Mouse (Mus musculus) C2C12 (cell line): ENCODE measurements around the gene Insl6. TPM values are rescaled to one million over a fixed set of nuclear protein-coding genes. Genes with fewer than 3 reads are reported as not detected.

ENCODE experiments used
- H3K27me3 ChIP-seq: one replicate; pipeline ENCODE4 v1.6.1; 2011; ENCODE audit not compliant: control insufficient read depth, insufficient read depth, insufficient read length
- H3K36me3 ChIP-seq: one replicate; pipeline ENCODE4 v1.6.1; 2011; ENCODE audit not compliant: control insufficient read depth, insufficient read depth
- H3K4me3 ChIP-seq: one replicate; pipeline ENCODE4 v1.5.1; 2011; ENCODE audit warnings: mild to moderate bottlenecking, control low read depth; ENCODE audit not compliant: poor library complexity, insufficient read depth, severe bottlenecking
- H3K79me2 ChIP-seq: one replicate; pipeline ENCODE4 v1.6.1; 2011; ENCODE audit not compliant: control insufficient read depth, insufficient read depth
- H3K79me3 ChIP-seq: one replicate; pipeline ENCODE4 v1.6.1; 2011; ENCODE audit warnings: low read depth, control low read depth
- H3ac ChIP-seq: one replicate; pipeline ENCODE3; 2011; ENCODE audit warnings: low read depth; ENCODE audit not compliant: control insufficient read depth, insufficient read length
- CEBPB ChIP-seq: IDR thresholded peaks from one replicate; pipeline ENCODE4 v1.6.1; 2011; ENCODE audit warnings: low read depth, mild to moderate bottlenecking, control low read depth, moderate library complexity
- CTCF ChIP-seq: IDR thresholded peaks from one replicate; pipeline ENCODE4 v1.5.1; 2011; ENCODE audit not compliant: control insufficient read depth, insufficient read depth, insufficient read length
- FOSL1 ChIP-seq: IDR thresholded peaks from one replicate; pipeline ENCODE4 v1.8.0; 2011; ENCODE audit warnings: mild to moderate bottlenecking, low read length; ENCODE audit not compliant: poor library complexity, insufficient read depth, severe bottlenecking
- MAX ChIP-seq: IDR thresholded peaks from one replicate; pipeline ENCODE4 v1.6.1; 2011; ENCODE audit warnings: mild to moderate bottlenecking, control low read depth
- MYOD1 ChIP-seq: IDR thresholded peaks from one replicate; pipeline ENCODE4 v1.6.1; 2011; ENCODE audit warnings: low read depth; ENCODE audit not compliant: control insufficient read depth, insufficient read length
- MYOG ChIP-seq: IDR thresholded peaks from one replicate; pipeline ENCODE4 v1.6.1; 2011; ENCODE audit not compliant: control insufficient read depth, insufficient read length; ENCODE audit errors: extremely low read depth
- USF1 ChIP-seq: IDR thresholded peaks from one replicate; pipeline ENCODE4 v1.6.1; 2011; ENCODE audit warnings: low read depth, mild to moderate bottlenecking, control low read depth, moderate library complexity
- polyA plus RNA-seq: library from polyadenylated mRNA; unstranded; fragments of >200 nt; fragmentation: generic; extraction: Trizol; gene quantifications from one replicate; pipeline ENCODE4 v1.2.1, GENCODE M21; 2012; ENCODE audit warnings: missing spikeins

The Insl6 gene
- polyA plus RNA-seq, 1 experiment, result 0.41 TPM

- Histone ChIP-seq H3ac (no peak overlapping the region), H3K79me2 (no peaks in the 10 kb centered on the region), H3K4me3 (no peak overlapping the region), H3K79me3 (no peaks in the 10 kb centered on the region), H3K36me3 (peaks cover 32% of the 10 kb centered on the region), H3K27me3 (no peaks in the 10 kb centered on the region)
- TF ChIP-seq CTCF (no peak), MYOG (no peak)
Observed at GRCm38 (mm10) chr19:29312661-29313060, 12.5 kb downstream of the Insl6 start.

- no peak for TF ChIP-seq MYOG
- TF ChIP-seq USF1, result no peak
- no peak for TF ChIP-seq FOSL1
- TF ChIP-seq MYOD1, result no peak
- TF ChIP-seq MAX, result no peak
- TF ChIP-seq CEBPB, result no peak
- no peak for TF ChIP-seq CTCF
- no peaks in the 10 kb centered on the region for H3K27me3 ChIP-seq
- no peak overlapping the region for H3K4me3 ChIP-seq
- H3ac ChIP-seq, result no peak overlapping the region
- H3K79me3 ChIP-seq, result no peaks in the 10 kb centered on the region
- peaks cover 32% of the 10 kb centered on the region for H3K36me3 ChIP-seq
- H3K79me2 ChIP-seq, result no peaks in the 10 kb centered on the region
Observed at GRCm38 (mm10) chr19:29311791-29312190, 13.4 kb downstream of the Insl6 start.

GRCm38 (mm10) chr19:29308832-29309231 lies 16.3 kb downstream of the Insl6 start:
- Histone ChIP-seq H3K79me2 (no peaks in the 10 kb centered on the region), H3ac (no peak overlapping the region), H3K79me3 (no peaks in the 10 kb centered on the region), H3K27me3 (no peaks in the 10 kb centered on the region), H3K4me3 (no peak overlapping the region), H3K36me3 (peaks cover 41% of the 10 kb centered on the region)
- TF ChIP-seq FOSL1 (no peak), MYOG (no peak), CEBPB (no peak)

GRCm38 (mm10) chr19:29302119-29302518 lies 23.0 kb downstream of the Insl6 start:
- TF ChIP-seq MAX, result no peak
- TF ChIP-seq MYOD1, result no peak
- TF ChIP-seq CEBPB, result no peak
- TF ChIP-seq CTCF, result no peak
- no peak for TF ChIP-seq FOSL1
- no peak for TF ChIP-seq USF1
- TF ChIP-seq MYOG, result no peak
- Histone ChIP-seq H3K36me3 (peaks cover 49% of the 10 kb centered on the region), H3K79me3 (no peaks in the 10 kb centered on the region)

GRCm38 (mm10) chr19:29300919-29301318 lies 24.2 kb downstream of the Insl6 start:
- H3K27me3 ChIP-seq, result no peaks in the 10 kb centered on the region
- H3K4me3 ChIP-seq, result no peak overlapping the region
- peaks cover 59% of the 10 kb centered on the region for H3K36me3 ChIP-seq
- TF ChIP-seq USF1 (no peak), MAX (no peak), FOSL1 (no peak), MYOG (no peak), MYOD1 (no peak), CTCF (no peak), CEBPB (no peak)
- no peaks in the 10 kb centered on the region for H3K79me3 ChIP-seq
- H3ac ChIP-seq, result no peak overlapping the region
- no peaks in the 10 kb centered on the region for H3K79me2 ChIP-seq

More at GRCm38 (mm10) chr19:29302119-29302518, 23.0 kb downstream of the Insl6 start:
- Histone ChIP-seq H3K27me3 (no peaks in the 10 kb centered on the region), H3K4me3 (no peak overlapping the region), H3K79me2 (no peaks in the 10 kb centered on the region), H3ac (no peak overlapping the region)

- Histone ChIP-seq H3K79me2 (no peaks in the 10 kb centered on the region), H3ac (no peak overlapping the region), H3K36me3 (peaks cover 50% of the 10 kb centered on the region), H3K4me3 (no peak overlapping the region), H3K79me3 (no peaks in the 10 kb centered on the region), H3K27me3 (no peaks in the 10 kb centered on the region)
- TF ChIP-seq CEBPB (no peak), CTCF (no peak), FOSL1 (no peak), MYOG (no peak), MAX (no peak), USF1 (no peak), MYOD1 (no peak)
Observed at GRCm38 (mm10) chr19:29297366-29297765, 27.8 kb downstream of the Insl6 start.
